Mouse (Mus musculus) kidney, adult 2 months (tissue): ENCODE measurements around the gene Pnpla1. TPM values are rescaled to one million over a fixed set of nuclear protein-coding genes. Genes with fewer than 3 reads are reported as not detected.

ENCODE experiments used
- DNase-seq: peaks from one replicate; pipeline ENCODE4 v3.0.0; 2021
- H3K27ac ChIP-seq: fragments of 200-500 bp; 2 replicates; pipeline ENCODE4 v1.5.1; 2012; ENCODE audit warnings: low read depth, low read length, control low read depth, inconsistent platforms; ENCODE audit not compliant: insufficient read depth
- H3K27me3 ChIP-seq: fragments of 200-500 bp; replicated peaks from 2 replicates; pipeline ENCODE4 v1.6.1; 2012; ENCODE audit warnings: mild to moderate bottlenecking, moderate library complexity, low read length, inconsistent platforms; ENCODE audit not compliant: control insufficient read depth, insufficient read depth
- H3K36me3 ChIP-seq: fragments of 200-500 bp; 2 replicates; pipeline ENCODE4 v1.6.1; 2012; ENCODE audit warnings: mild to moderate bottlenecking, moderate library complexity, low read length, inconsistent platforms; ENCODE audit not compliant: control insufficient read depth, insufficient read depth
- H3K4me1 ChIP-seq: fragments of 200-500 bp; 2 replicates; pipeline ENCODE4 v1.6.1; 2011; ENCODE audit warnings: low read length; ENCODE audit not compliant: control insufficient read depth, insufficient read depth
- H3K4me3 ChIP-seq: fragments of 200-500 bp; 2 replicates; pipeline ENCODE4 v1.5.1; 2011; ENCODE audit warnings: mild to moderate bottlenecking, low read depth, low read length, control low read depth; ENCODE audit not compliant: insufficient read depth
- CTCF ChIP-seq: fragments of 200-500 bp; conservative IDR thresholded peaks from 2 replicates; pipeline ENCODE4 v1.5.1; 2011; ENCODE audit warnings: low read depth, mild to moderate bottlenecking, control low read depth, low read length, moderate library complexity, mixed read lengths; ENCODE audit not compliant: insufficient read depth, insufficient read length
- POLR2A ChIP-seq: fragments of 200-500 bp; IDR thresholded peaks from one replicate; pipeline ENCODE4 v1.6.1; 2011; ENCODE audit warnings: low read depth, low read length, control low read depth
- WGBS: fragments of 180-500 bp; shearing (Covaris S2); methylation state at CpG from one replicate; pipeline ENCODE4 v1.1.7; 2018; 5-methylcytosine and 5-hydroxymethylcytosine counted together
- polyA plus RNA-seq: library from polyadenylated mRNA; depleted of rRNA; stranded (reverse); fragments of >200 nt; gene quantifications from 2 replicates; pipeline ENCODE4 v1.2.3, GENCODE M21; 2012

The Pnpla1 gene
- polyA plus RNA-seq, 1 experiment = not detected

GRCm38 (mm10) chr17:28874216-28874615 is 16.0 kb downstream of the Pnpla1 start:
- no peak overlapping the region for H3K27ac ChIP-seq
- peaks cover 8% of the 10 kb centered on the region for H3K4me1 ChIP-seq
- no peaks in the 10 kb centered on the region for H3K27me3 ChIP-seq
- TF ChIP-seq CTCF (no peak), POLR2A (no peak)
- 82% methylated on average over 4 of the region's 4 CpGs for WGBS
- no peak for DNase-seq
- no peak overlapping the region for H3K4me3 ChIP-seq
- no peaks in the 10 kb centered on the region for H3K36me3 ChIP-seq

GRCm38 (mm10) chr17:28874825-28875224 is 16.6 kb downstream of the Pnpla1 start:
- H3K27ac ChIP-seq = no peak overlapping the region
- H3K4me3 ChIP-seq = no peak overlapping the region
- no peak for TF ChIP-seq POLR2A
- TF ChIP-seq CTCF = no peak
- H3K4me1 ChIP-seq = peaks cover 8% of the 10 kb centered on the region
- no peaks in the 10 kb centered on the region for H3K36me3 ChIP-seq
- no peaks in the 10 kb centered on the region for H3K27me3 ChIP-seq
- peak; percentile 87 for DNase-seq
- 20% methylated on average over 7 of the region's 7 CpGs for WGBS

- Histone ChIP-seq H3K4me3 (no peak overlapping the region), H3K27ac (no peak overlapping the region), H3K36me3 (no peaks in the 10 kb centered on the region), H3K4me1 (peaks cover 8% of the 10 kb centered on the region), H3K27me3 (no peaks in the 10 kb centered on the region)
- peak; percentile 73 for DNase-seq
- 38% methylated on average over 8 of the region's 8 CpGs for WGBS
- TF ChIP-seq POLR2A (no peak), CTCF (no peak)
These were observed 17.1 kb downstream of the Pnpla1 start for GRCm38 (mm10) chr17:28875316-28875715.

- H3K27ac ChIP-seq = no peak overlapping the region
- no peak for DNase-seq
- H3K27me3 ChIP-seq = no peaks in the 10 kb centered on the region
- 73% methylated on average over 5 of the region's 5 CpGs for WGBS
- H3K36me3 ChIP-seq = no peaks in the 10 kb centered on the region
- no peak overlapping the region for H3K4me3 ChIP-seq
- TF ChIP-seq CTCF (no peak), POLR2A (no peak)
- peaks cover 8% of the 10 kb centered on the region for H3K4me1 ChIP-seq
These were observed 18.1 kb downstream of the Pnpla1 start for GRCm38 (mm10) chr17:28876331-28876730.

- no peak for DNase-seq
- no peaks in the 10 kb centered on the region for H3K36me3 ChIP-seq
- 36% methylated on average over 19 of the region's 19 CpGs for WGBS
- no peaks in the 10 kb centered on the region for H3K27me3 ChIP-seq
- H3K4me1 ChIP-seq = peaks cover 8% of the 10 kb centered on the region
- no peak overlapping the region for H3K4me3 ChIP-seq
- H3K27ac ChIP-seq = no peak overlapping the region
- TF ChIP-seq POLR2A (no peak), CTCF (peak; percentile 31; the same call in 1 of the 2 replicates)
These were observed 18.6 kb downstream of the Pnpla1 start for GRCm38 (mm10) chr17:28876821-28877220.

GRCm38 (mm10) chr17:28879931-28880391 is 21.8 kb downstream of the Pnpla1 start:
- no peaks in the 10 kb centered on the region for H3K27me3 ChIP-seq
- WGBS = 6% methylated on average over 18 of the region's 18 CpGs
- peak; percentile 76 for DNase-seq
- no peak overlapping the region for H3K4me3 ChIP-seq
- H3K27ac ChIP-seq = no peak overlapping the region
- TF ChIP-seq POLR2A (no peak), CTCF (peak; percentile 82)
- peaks cover 7% of the 10 kb centered on the region for H3K4me1 ChIP-seq
- no peaks in the 10 kb centered on the region for H3K36me3 ChIP-seq

GRCm38 (mm10) chr17:28882316-28882715 is 24.1 kb downstream of the Pnpla1 start:
- Histone ChIP-seq H3K36me3 (no peaks in the 10 kb centered on the region), H3K27me3 (no peaks in the 10 kb centered on the region), H3K27ac (no peak overlapping the region), H3K4me1 (no peaks in the 10 kb centered on the region), H3K4me3 (no peak overlapping the region)
- DNase-seq = peak; percentile 65
- TF ChIP-seq CTCF (no peak), POLR2A (no peak)
- 4% methylated on average over 12 of the region's 12 CpGs for WGBS
